Mouse (Mus musculus): ENCODE data around the gene Il34.

DNA sequence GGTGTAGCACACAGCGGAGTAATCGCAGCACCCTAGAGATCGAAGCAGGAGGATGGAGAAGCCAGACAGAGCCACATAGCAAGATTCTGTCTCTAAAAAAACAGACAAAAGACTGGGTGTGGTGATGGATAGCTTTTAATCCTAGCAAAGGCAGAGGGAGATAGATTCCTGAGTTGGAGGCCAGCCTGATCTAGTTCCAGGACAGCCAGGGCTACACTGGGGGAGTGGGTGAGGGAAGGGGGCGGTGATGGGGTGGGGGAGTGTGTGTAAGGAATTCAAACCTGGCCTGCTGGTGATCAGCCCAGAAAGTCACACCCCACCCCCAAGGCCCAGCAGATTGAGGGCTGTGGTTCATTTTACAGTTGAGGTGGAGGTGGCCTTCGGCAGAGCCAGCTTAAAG is 49.5 kb downstream of the Il34 start:
- no peak for TF ChIP-seq CTCF (IDR thresholded peaks at IDR 0.05; ENCODE audit: borderline replicate concordance, extremely low read depth, insufficient read depth, insufficient read length)
- no peak for TF ChIP-seq POLR2A (IDR thresholded peaks at IDR 0.05; ENCODE audit: borderline replicate concordance, extremely low read depth, insufficient read depth, insufficient read length, poor library complexity, severe bottlenecking)
